Mouse (Mus musculus) layer of hippocampus, postnatal 25 days (tissue): ENCODE data around the gene Mvd. TPM values are rescaled to one million over a fixed set of nuclear protein-coding genes. Genes with fewer than 3 reads are reported as not detected.

Experiments used
- microRNA-seq, 2 experiments: library from miRNA; unstranded; fragments of <30 nt; microRNA quantifications; one replicate each; pipeline ENCODE4 v1.2.0; 2021
- total RNA-seq, 2 experiments: library from RNA; stranded (reverse); gene quantifications; 2 replicates each; pipeline ENCODE4 v1.2.3; 2021

Mvd gene
- total RNA-seq, 2 experiments from 2014 or later, result 23.1 to 25.2 TPM

Small RNAs within 50 kb of the gene (microRNA-seq; reads per million reads assigned to microRNA genes)
- gene Gm24366, result 0 reads per million in 2 experiments

Other genes starting within 250 kb of the Mvd start
- 10 to 100 TPM; 37.8 to 43.4 TPM for gene Zfpm1, start 161.3 kb downstream of the Mvd start, total RNA-seq
- gene Trhr2, start 82.7 kb downstream of the Mvd start, total RNA-seq, result under 1 TPM; 0.79 to 0.92 TPM
- gene Zc3h18, start 66.8 kb downstream of the Mvd start, total RNA-seq, result 10 to 100 TPM; 32.8 to 38.5 TPM
- gene Il17c, start 21.4 kb downstream of the Mvd start, total RNA-seq, result not detected
- gene Cyba, start 10.5 kb downstream of the Mvd start, total RNA-seq, result 10 to 100 TPM in 1 of 2 experiments, 1 to 10 TPM in 1; 8.9 to 10.3 TPM
- not detected for gene Snai3, start 17.3 kb upstream of the Mvd start, total RNA-seq
- gene Rnf166, start 32.6 kb upstream of the Mvd start, total RNA-seq, result 10 to 100 TPM; 26.0 to 35.0 TPM
- 10 to 100 TPM; 22.1 to 22.2 TPM for gene Ctu2, start 32.7 kb upstream of the Mvd start, total RNA-seq
- gene Piezo1, start 107.9 kb upstream of the Mvd start, total RNA-seq, result 1 to 10 TPM; 3.6 to 5.7 TPM
- gene Cdt1, start 124.6 kb upstream of the Mvd start, total RNA-seq, result 1 to 10 TPM; 1.1 to 1.6 TPM
- gene Aprt, start 133.5 kb upstream of the Mvd start, total RNA-seq, result 10 to 100 TPM; 62.5 to 69.6 TPM
- 10 to 100 TPM; 11.2 TPM for gene Galns, start 168.0 kb upstream of the Mvd start, total RNA-seq
- 10 to 100 TPM; 75.2 to 87.6 TPM for gene Trappc2l, start 168.2 kb upstream of the Mvd start, total RNA-seq
- under 1 TPM in 1 of 2 experiments, not detected in 1; 0.45 TPM for gene Pabpn1l, start 179.3 kb upstream of the Mvd start, total RNA-seq